9 mouse cellular contexts compared by ENCODE assay signal in the genomic region with DNA sequence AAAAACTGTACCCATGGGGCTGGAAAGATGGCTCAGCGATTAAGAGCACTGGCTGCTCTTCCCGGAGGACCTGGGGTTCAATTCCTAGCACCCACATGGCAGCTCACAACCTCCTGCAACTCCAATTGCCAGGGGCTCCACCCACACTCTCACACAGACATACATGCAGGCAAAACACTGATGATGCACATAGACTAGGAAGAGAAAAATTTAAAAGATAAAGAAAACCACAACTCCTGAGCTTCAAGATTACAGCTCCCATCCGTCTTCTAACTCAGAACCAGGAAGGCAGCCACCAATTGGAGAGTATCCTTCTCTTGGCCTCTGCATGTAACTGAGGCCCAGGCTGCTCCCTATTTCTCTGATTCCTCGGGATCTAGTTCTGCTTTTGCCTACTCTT. TPM values are rescaled to one million over a fixed set of nuclear protein-coding genes. Genes with fewer than 3 reads are reported as not detected.
DNase-seq lines count a peak whose midpoint lies in the region; ATAC-seq and TF ChIP-seq lines count a peak whose summit lies in the region.
"Had no signal": no experiment of that assay in that cellular context is flagged by ENCODE, and none has a peak within 500 bp of the region (broad histone marks: within the 10 kb centered on the region; RNA-seq: fewer than 3 reads in every experiment).

No protein-coding gene starts in this region.

- no peak for TF ChIP-seq POLR2A in cerebellum, adult 2 months (IDR thresholded peaks at IDR 0.05; ENCODE audit: borderline replicate concordance, insufficient read depth, low read length)

- peak overlapping the region; percentile 99 for H3K27ac ChIP-seq in heart, embryonic 10.5 days
- no peak overlapping the region for H3K27ac ChIP-seq in cerebellum, adult 2 months (ENCODE audit: insufficient read depth, low read length)

- intact Hi-C loops in heart, postnatal 14 days (cut with DNase I), result loop anchor here (5.0 kb wide), 1 partner anchor 112 kb away; no protein-coding TSS in a partner anchor

- H3K9me3 ChIP-seq in heart, embryonic 10.5 days, result no peaks in the 10 kb centered on the region

- H3K4me1 ChIP-seq in heart, embryonic 10.5 days, result peaks cover 27% of the 10 kb centered on the region
- H3K4me1 ChIP-seq in cerebellum, adult 2 months (ENCODE audit: control insufficient read depth, insufficient read depth, low read length), result peaks cover 12% of the 10 kb centered on the region

- peak overlapping the region; percentile 88 for H3K4me3 ChIP-seq in heart, embryonic 10.5 days
- no peak overlapping the region for H3K4me3 ChIP-seq in cerebellum, adult 2 months (replicated peaks; ENCODE audit: insufficient read depth, low read depth, low read length)

- no peak for DNase-seq in heart, embryonic 10.5 days (ENCODE audit: low spot score)
- DNase-seq in heart, postnatal 14 days, result no peak
- DNase-seq in MEL-GATA-1-ER (ENCODE audit: extremely low read depth, low read depth), result peak; percentile 92
- peak; percentile 3 for DNase-seq in lung, postnatal 36 days
- DNase-seq in embryo, embryonic 10.5 days (ENCODE audit: low spot score), result no peak
- DNase-seq in cerebellum, adult 2 months, result no peak
- DNase-seq in urinary bladder, postnatal 10 days (ENCODE audit: low spot score), result no peak

- peak; percentile 4 to 13; a peak in 2 of 4 replicates for ATAC-seq in hematopoietic stem cell, adult 5-6 weeks (replicated peaks in 1 of 2; ENCODE audit: insufficient read depth in 1 of 2, low FRiP score in 2 of 2, low TSS enrichment in 1 of 2, low read depth in 1 of 2, poor library complexity in 2 of 2, severe bottlenecking in 2 of 2)

- no peaks in the 10 kb centered on the region for H3K27me3 ChIP-seq in heart, embryonic 10.5 days (ENCODE audit: insufficient read depth, poor library complexity, severe bottlenecking)
- no peaks in the 10 kb centered on the region for H3K27me3 ChIP-seq in cerebellum, adult 2 months (ENCODE audit: control insufficient read depth, insufficient read depth, low read length)

- TF ChIP-seq CTCF in cerebellum, adult 2 months (IDR thresholded peaks at IDR 0.05; ENCODE audit: borderline replicate concordance, insufficient read depth, low read depth, low read length), result no peak

- WGBS in heart, embryonic 10.5 days, result 52% methylated on average over 4 of the region's 4 CpGs
- 54% methylated on average over 4 of the region's 4 CpGs for WGBS in cerebellum, adult 2 months

- H3K36me3 ChIP-seq in heart, embryonic 10.5 days, result peaks cover 10% of the 10 kb centered on the region

RNA-seq across cellular contexts. Expression of a gene that starts 0.6 kb away (rescaled TPM):
- 140 and 220 TPM in 2 replicates for polyA plus RNA-seq in heart, embryonic 10.5 days (2016; fragmentation: Nextera tagmentation; extraction: Ambion mirVana)
- total RNA-seq in heart, postnatal 14 days (2021), result 100 to 1,000 TPM; 688 to 716 TPM
- 42.6 and 45.7 TPM in 2 replicates for total RNA-seq in hematopoietic stem cell, adult 5-6 weeks (2017)
- polyA plus RNA-seq in cerebellum, adult 2 months (2012; rRNA removed), result 137 and 157 TPM in 2 replicates

RNA-seq across cellular contexts. Expression of a gene that starts 9.0 kb away (rescaled TPM):
- polyA plus RNA-seq in heart, embryonic 10.5 days (2016; fragmentation: Nextera tagmentation; extraction: Ambion mirVana), result 162 and 176 TPM in 2 replicates
- 10 to 100 TPM; 85.3 to 93.6 TPM for total RNA-seq in heart, postnatal 14 days (2021)
- 91.5 and 92.3 TPM in 2 replicates for total RNA-seq in hematopoietic stem cell, adult 5-6 weeks (2017)
- polyA plus RNA-seq in cerebellum, adult 2 months (2012; rRNA removed), result 90.6 and 97.4 TPM in 2 replicates

RNA-seq across cellular contexts. Expression of a gene that starts 16.0 kb away (rescaled TPM):
- not detected in 2 replicates for polyA plus RNA-seq in heart, embryonic 10.5 days (2016; fragmentation: Nextera tagmentation; extraction: Ambion mirVana)
- total RNA-seq in heart, postnatal 14 days (2021), result not detected
- not detected in 2 replicates for total RNA-seq in hematopoietic stem cell, adult 5-6 weeks (2017)
- polyA plus RNA-seq in cerebellum, adult 2 months (2012; rRNA removed), result not detected in 2 replicates
- total RNA-seq: gastrocnemius, adult 18-20 months had no signal

RNA-seq across cellular contexts. Expression of a gene that starts 54.4 kb away (rescaled TPM):
- polyA plus RNA-seq in heart, embryonic 10.5 days (2016; fragmentation: Nextera tagmentation; extraction: Ambion mirVana), result 5.0 and 5.2 TPM in 2 replicates
- total RNA-seq in heart, postnatal 14 days (2021), result 1 to 10 TPM; 3.0 to 3.4 TPM
- 3.5 and 5.3 TPM in 2 replicates for total RNA-seq in hematopoietic stem cell, adult 5-6 weeks (2017)
- polyA plus RNA-seq in cerebellum, adult 2 months (2012; rRNA removed), result 5.0 and 5.5 TPM in 2 replicates

Comparison
In these comparisons a context has a peak if more than half of its experiments do, and no peak if none do; other contexts are left out.
1. DNase-seq: peak in MEL-GATA-1-ER (single experiment) and lung, postnatal 36 days (single experiment); none in heart, embryonic 10.5 days (single experiment), heart, postnatal 14 days (0 of 2), embryo, embryonic 10.5 days (single experiment), cerebellum, adult 2 months (0 of 2) and urinary bladder, postnatal 10 days (single experiment).
2. RNA of a gene that starts 0.6 kb away (total RNA-seq): 688 to 716 TPM in heart, postnatal 14 days; 42.6 to 45.7 TPM in hematopoietic stem cell, adult 5-6 weeks; every median in the first group is over 10 times any median in the second.